Mouse (Mus musculus) thymus, adult 2 months (tissue): ENCODE results near the gene RPS10-NUDT3.

ENCODE experiments used
- CTCF ChIP-seq: fragments of 200-500 bp; IDR thresholded peaks from 2 replicates; pipeline ENCODE4 v1.5.1; 2012; ENCODE audit warnings: mild to moderate bottlenecking, control low read depth, low read length, moderate library complexity, borderline replicate concordance; ENCODE audit not compliant: control insufficient read depth, poor library complexity, insufficient read depth; ENCODE audit errors: extremely low read depth
- POLR2A ChIP-seq: fragments of 200-500 bp; IDR thresholded peaks from 2 replicates; pipeline ENCODE4 v1.6.1; 2012; ENCODE audit warnings: mild to moderate bottlenecking, low read length, control low read depth, moderate library complexity; ENCODE audit not compliant: control insufficient read depth, poor library complexity, insufficient read depth; ENCODE audit errors: extremely low read depth

DNA sequence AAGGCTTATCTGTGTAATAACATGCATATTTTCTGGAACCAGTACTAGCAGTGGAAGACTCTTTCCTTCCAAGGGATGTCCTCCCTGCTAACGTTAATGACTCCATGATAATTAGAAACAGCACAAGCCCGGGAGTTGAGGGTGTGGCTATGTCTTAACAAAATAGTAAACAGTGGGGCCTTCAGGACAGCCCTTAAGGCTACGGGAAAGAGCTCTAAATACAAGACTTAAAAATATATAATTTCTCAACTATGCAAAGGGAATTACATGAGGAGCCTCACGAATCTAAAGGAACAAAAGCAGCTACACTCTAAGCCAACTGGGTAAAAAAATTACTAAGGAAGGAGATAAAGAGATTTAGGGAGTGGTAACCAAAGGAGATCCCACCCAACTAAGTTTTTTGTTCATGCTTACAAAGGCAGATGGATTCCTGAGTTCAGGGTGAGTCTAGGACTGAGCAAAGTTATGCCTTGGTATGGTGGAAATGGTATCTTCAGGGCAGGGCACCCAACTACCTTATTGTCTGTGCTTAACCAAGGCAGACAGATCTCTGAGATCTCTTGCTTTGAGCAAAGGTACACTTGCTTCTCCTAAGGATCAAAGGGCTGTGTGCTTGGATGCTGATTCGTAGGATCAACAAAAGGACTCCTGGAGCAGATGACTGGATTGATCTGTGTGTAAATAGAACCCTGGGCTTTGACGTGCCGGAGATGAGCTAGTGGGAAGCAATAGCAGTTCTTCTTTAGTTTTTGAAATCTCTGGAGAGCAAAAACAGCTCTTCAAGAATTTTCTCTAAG lies 9.4 kb downstream of the RPS10-NUDT3 start:
- TF ChIP-seq CTCF (no peak), POLR2A (no peak)
